Mouse (Mus musculus) small intestine, adult 2 months (tissue): ENCODE measurements at regions not wholly inside any gene's neighbourhood (a gene's known extent, or its start where the extent isn't known, plus 50 kb on each side); places are given as distances from the start of the nearest gene placed in this dataset.
A peak's percentile ranks its signal among the peaks of the same experiment; 100 is the strongest.

Source experiments
- H3K27ac ChIP-seq: fragments of 200-500 bp; 2 replicates; pipeline ENCODE4 v1.5.1; 2012; ENCODE audit warnings: low read depth, low read length, control low read depth, inconsistent platforms; ENCODE audit not compliant: insufficient read depth
- H3K27me3 ChIP-seq: fragments of 200-500 bp; 2 replicates; pipeline ENCODE4 v1.6.1; 2012; ENCODE audit warnings: mild to moderate bottlenecking, moderate library complexity, low read length, inconsistent platforms; ENCODE audit not compliant: control insufficient read depth, insufficient read depth
- H3K36me3 ChIP-seq: fragments of 200-500 bp; 2 replicates; pipeline ENCODE4 v1.6.1; 2012; ENCODE audit warnings: mild to moderate bottlenecking, low read length, control low read depth, inconsistent platforms; ENCODE audit not compliant: control insufficient read depth, insufficient read depth
- H3K4me1 ChIP-seq: fragments of 200-500 bp; 2 replicates; pipeline ENCODE4 v1.6.1; 2012; ENCODE audit warnings: low read length, inconsistent platforms, mixed read lengths; ENCODE audit not compliant: control insufficient read depth, insufficient read depth, insufficient read length
- H3K4me3 ChIP-seq: fragments of 200-500 bp; 2 replicates; pipeline ENCODE4 v1.5.1; 2012; ENCODE audit warnings: low read depth, mild to moderate bottlenecking, control low read depth, inconsistent platforms, low read length, moderate library complexity
- CTCF ChIP-seq: fragments of 200-500 bp; IDR thresholded peaks from 2 replicates; pipeline ENCODE4 v1.5.1; 2012; ENCODE audit warnings: low read depth, mild to moderate bottlenecking, control low read depth, inconsistent platforms, low read length, moderate library complexity, mixed read lengths; ENCODE audit not compliant: insufficient replicate concordance, insufficient read length; ENCODE audit errors: extremely low read depth
- POLR2A ChIP-seq: fragments of 200-500 bp; IDR thresholded peaks from 2 replicates; pipeline ENCODE4 v1.6.1; 2012; ENCODE audit warnings: low read depth, mild to moderate bottlenecking, control low read depth, inconsistent platforms, low read length, moderate library complexity
- WGBS: fragments of 180-500 bp; shearing (Covaris S2); methylation state at CpG from one replicate; pipeline ENCODE4 v1.1.7; 2018; 5-methylcytosine and 5-hydroxymethylcytosine counted together

GRCm38 (mm10) chr9:117716476-117716875, 86.8 kb upstream of the Rbms3 start:
- 79% methylated on average over 6 of the region's 6 CpGs for WGBS
- H3K36me3 ChIP-seq, result no peaks in the 10 kb centered on the region

DNA sequence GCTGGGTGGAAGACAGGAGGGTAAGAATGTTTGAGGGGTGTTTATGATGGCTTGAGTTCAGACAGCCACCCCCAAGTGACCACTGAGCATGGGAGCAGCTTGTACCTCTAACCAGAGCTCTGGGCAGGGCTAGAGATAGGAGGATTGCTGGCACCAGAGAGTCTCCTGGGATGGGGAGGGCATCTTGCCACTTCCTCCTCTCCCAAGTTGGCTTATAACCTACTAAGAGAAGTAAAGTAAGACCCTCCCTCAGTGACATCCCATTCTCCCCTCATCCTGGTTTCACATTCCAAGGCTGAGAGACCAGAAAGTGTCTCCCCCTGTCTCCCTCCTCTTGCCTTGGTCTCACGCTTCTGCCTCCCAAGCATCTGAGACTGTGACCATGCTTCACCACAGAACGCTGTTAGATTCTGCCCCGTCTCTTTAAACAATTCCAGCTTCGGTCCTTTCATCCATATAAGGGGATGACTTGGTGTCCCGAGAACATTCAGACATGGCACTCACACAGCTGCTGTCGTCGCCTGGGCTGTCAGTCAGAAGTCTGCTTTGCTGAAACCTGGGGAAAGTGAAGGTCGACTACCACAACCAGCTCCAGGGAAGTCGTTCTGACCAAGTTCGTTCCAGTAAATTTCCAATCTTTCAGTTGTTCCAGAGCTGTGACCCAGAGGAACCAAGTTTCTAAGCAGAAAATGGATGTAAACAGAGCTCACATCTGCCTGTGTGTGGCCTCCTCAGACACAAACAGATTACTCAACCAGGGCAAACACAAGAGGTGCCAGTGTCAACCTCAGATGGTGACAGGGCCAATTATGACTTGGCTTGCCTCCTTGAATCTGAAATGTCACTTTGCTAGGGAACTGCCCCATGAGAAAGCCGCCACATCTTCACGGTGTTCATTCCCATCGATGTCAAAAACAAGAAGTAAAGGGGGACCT, 85.3 kb upstream of the Rbms3 start:
- WGBS, result 63% methylated on average over 13 of the region's 13 CpGs
- H3K27ac ChIP-seq, result 0 out of 2 replicates have a peak overlapping the region, but pooled peaks have one; percentile 12

More at GRCm38 (mm10) chr9:117716476-117716875, 86.8 kb upstream of the Rbms3 start:
- H3K4me3 ChIP-seq, result no peak overlapping the region
- TF ChIP-seq CTCF (no peak), POLR2A (no peak)
- H3K27me3 ChIP-seq, result no peaks in the 10 kb centered on the region
- H3K4me1 ChIP-seq, result no peaks in the 10 kb centered on the region
- H3K27ac ChIP-seq, result no peak overlapping the region

DNA sequence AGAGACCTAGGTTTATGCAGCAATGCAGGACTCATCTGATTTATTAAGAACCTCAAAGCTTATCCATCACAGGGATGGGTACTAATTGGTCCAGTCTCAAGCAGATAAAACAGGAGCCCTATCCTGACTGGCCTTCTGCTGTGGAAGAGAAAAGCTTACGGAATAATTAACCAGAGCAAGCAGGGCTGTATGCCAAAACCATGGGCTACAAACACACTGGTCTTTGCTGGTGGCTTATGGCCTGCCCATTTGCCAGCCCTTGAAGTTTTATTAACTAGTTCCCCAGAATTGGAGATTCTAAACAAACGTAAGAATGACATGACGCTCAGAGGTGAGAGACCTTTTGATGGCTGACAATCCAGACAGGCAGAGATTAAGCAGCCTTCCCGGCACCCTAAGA, 83.4 kb upstream of the Rbms3 start:
- WGBS, result 85% methylated on average over 4 of the region's 4 CpGs
- H3K27ac ChIP-seq, result no peak overlapping the region

More for the DNA sequence above, 85.3 kb upstream of the Rbms3 start:
- H3K4me1 ChIP-seq, result no peaks in the 10 kb centered on the region
- H3K4me3 ChIP-seq, result no peak overlapping the region
- no peaks in the 10 kb centered on the region for H3K36me3 ChIP-seq
- TF ChIP-seq POLR2A (no peak), CTCF (no peak)
- no peaks in the 10 kb centered on the region for H3K27me3 ChIP-seq

GRCm38 (mm10) chr9:117711793-117712192, 82.1 kb upstream of the Rbms3 start:
- Histone ChIP-seq H3K4me1 (no peaks in the 10 kb centered on the region), H3K36me3 (no peaks in the 10 kb centered on the region), H3K4me3 (no peak overlapping the region), H3K27ac (no peak overlapping the region), H3K27me3 (no peaks in the 10 kb centered on the region)
- 68% methylated on average over 5 of the region's 5 CpGs for WGBS
- TF ChIP-seq CTCF, result no peak

More for the DNA sequence above, 83.4 kb upstream of the Rbms3 start:
- no peak for TF ChIP-seq CTCF
- no peak for TF ChIP-seq POLR2A
- Histone ChIP-seq H3K4me3 (no peak overlapping the region), H3K27me3 (no peaks in the 10 kb centered on the region), H3K4me1 (no peaks in the 10 kb centered on the region), H3K36me3 (no peaks in the 10 kb centered on the region)

DNA sequence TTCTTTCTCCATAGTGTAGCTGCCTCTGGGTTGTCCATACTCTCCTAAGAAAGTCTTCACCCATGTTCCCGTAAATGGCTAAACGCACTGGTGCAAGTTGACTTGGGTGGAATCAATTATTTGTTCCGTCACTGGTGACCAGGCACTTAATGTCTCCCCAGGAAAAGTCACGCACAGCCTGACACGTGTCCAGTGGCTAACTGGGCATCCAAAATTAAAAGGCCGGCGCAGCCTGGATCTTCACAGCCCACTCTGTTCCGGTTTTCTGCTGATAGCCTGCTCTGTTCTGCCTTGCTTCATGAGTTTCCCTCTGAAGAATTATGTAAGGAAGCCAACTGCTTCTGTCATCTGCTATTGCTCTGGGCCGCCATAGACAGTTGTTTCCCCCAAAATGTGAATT, 81.3 kb upstream of the Rbms3 start:
- no peaks in the 10 kb centered on the region for H3K36me3 ChIP-seq
- H3K27ac ChIP-seq, result no peak overlapping the region
- no peaks in the 10 kb centered on the region for H3K27me3 ChIP-seq
- no peaks in the 10 kb centered on the region for H3K4me1 ChIP-seq
- 87% methylated on average over 9 of the region's 9 CpGs for WGBS
- TF ChIP-seq POLR2A, result no peak
- H3K4me3 ChIP-seq, result no peak overlapping the region

DNA sequence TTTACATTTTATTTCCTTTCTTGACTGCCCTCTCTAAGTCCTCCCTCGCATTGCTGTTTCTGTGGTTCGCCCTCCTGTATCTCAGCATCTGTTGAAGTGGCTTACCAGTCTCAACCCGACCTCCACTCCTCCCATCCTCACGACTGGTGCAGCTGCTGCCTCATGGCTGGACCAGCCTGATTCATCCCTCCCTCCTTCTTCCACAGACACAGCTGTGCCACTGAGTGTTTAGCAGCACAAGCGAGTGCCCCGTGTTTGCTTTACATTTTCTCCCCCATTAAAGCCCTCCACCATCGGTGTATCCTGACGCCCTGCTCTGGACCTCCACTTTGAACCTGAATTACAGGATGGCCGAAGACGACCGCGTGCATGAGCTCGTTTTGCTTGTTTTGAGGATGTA, 80.0 kb upstream of the Rbms3 start:
- Histone ChIP-seq H3K36me3 (no peaks in the 10 kb centered on the region), H3K27ac (no peak overlapping the region), H3K27me3 (no peaks in the 10 kb centered on the region), H3K4me1 (no peaks in the 10 kb centered on the region), H3K4me3 (no peak overlapping the region)
- no peak for TF ChIP-seq CTCF
- 74% methylated on average over 13 of the region's 13 CpGs for WGBS

DNA sequence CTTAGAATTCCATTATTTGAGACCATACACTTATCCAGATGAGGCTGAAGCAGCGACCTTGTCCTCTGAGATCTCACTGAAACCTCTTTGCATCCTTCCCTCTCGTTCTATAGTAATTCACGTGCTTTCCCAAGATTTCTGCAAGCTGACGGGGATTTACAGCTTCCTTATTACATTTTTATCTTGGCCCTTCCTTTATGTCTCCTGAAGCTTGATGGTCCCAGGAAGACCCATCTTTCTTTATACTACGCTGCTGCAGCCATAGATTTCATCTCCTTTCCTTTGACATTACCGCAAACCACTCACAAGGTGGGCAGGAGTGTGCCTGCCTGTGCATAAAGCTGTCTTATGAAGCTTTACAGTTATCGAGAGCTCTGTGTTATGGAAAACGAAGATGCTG, 63.3 kb upstream of the Rbms3 start:
- H3K27ac ChIP-seq, result no peak overlapping the region
- no peaks in the 10 kb centered on the region for H3K36me3 ChIP-seq
- TF ChIP-seq POLR2A (no peak), CTCF (no peak)
- no peaks in the 10 kb centered on the region for H3K4me1 ChIP-seq
- no peak overlapping the region for H3K4me3 ChIP-seq
- no peaks in the 10 kb centered on the region for H3K27me3 ChIP-seq
- 81% methylated on average over 8 of the region's 8 CpGs for WGBS
